Mouse (Mus musculus) mesoderm, embryonic 11.5 days (tissue): Measurements from ENCODE around the gene Cdsn.
"Not testable (repeated sequence)": the region's sequence is repeated elsewhere in the genome, so short reads cannot be mapped to it uniquely, and the experiment has no call there.

ENCODE experiments used
- DNase-seq: peaks from one replicate; pipeline ENCODE4 v3.0.0-alpha.2; 2012; ENCODE audit warnings: low read depth, low spot score

Gene Cdsn

GRCm38 (mm10) chr17:35551881-35552414, at the start of gene Cdsn:
Gene Cdsn (plus strand): TSS chr17:35552128.
- DNase-seq: no peak

DNA sequence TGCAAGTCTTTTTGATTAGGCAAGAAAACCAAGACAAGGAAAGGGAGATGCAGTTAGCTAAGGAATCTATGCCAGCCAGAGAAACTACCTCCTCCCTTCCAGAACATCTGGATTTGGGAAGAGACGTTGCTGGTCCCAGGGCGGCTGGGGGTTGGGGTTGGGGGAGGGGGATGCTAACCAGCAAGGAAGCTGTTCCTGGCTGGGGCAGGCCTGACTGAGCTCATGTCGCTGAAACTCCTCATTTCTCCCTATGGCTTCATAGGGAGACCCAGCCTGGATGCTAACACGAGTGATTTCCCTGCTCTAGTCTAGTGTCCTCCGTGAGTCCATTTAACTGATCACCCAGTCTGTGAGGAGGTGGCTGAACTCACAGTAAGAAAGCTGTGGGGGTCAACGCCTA, 49.7 kb upstream of the Cdsn start:
- DNase-seq: no peak

- no peak for DNase-seq
These were observed 49.2 kb upstream of the Cdsn start for GRCm38 (mm10) chr17:35502762-35503161.

GRCm38 (mm10) chr17:35503849-35504248, 48.1 kb upstream of the Cdsn start:
- no peak for DNase-seq

DNA sequence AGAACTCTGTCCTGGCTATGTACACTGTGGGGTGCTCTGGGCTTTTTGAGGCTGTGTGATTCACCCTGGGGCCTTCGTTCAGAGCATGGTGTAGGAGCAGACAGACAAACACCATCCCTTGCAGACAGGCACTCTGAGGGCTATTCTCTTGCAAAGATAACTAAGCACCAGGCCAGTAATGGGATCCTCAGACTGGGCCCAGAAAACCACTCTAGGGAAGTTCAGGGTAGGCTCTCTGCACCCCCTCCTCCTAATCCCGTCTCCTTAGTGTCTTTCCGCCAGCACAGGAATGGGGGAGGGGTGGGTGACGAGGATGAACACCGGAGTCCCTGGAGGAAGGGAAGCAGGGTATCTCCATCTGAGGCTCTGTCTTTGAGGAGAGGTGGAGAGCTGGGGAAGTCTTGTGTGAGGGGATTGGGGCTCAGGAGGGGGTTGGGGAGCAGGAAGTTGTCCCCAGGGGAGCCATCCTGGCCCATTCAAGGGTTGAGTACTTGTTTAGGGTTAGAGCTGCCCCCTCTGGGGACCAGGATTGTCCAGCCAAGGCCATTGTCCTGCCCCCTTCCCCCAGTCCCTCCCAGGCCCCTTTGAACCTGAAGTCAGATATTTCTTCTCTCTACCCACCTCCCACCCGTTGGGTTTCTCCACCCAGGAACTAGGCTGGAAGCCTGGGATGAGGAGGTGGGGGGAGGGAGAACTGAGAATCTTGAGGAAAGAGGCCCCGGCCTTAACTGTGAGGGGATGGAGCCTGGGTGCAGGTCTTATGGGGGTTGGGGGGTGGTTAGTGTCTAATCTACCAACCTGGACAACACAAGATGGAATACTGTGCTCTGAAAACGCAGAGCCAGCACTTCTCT, 47.1 kb upstream of the Cdsn start:
- DNase-seq: no peak

DNA sequence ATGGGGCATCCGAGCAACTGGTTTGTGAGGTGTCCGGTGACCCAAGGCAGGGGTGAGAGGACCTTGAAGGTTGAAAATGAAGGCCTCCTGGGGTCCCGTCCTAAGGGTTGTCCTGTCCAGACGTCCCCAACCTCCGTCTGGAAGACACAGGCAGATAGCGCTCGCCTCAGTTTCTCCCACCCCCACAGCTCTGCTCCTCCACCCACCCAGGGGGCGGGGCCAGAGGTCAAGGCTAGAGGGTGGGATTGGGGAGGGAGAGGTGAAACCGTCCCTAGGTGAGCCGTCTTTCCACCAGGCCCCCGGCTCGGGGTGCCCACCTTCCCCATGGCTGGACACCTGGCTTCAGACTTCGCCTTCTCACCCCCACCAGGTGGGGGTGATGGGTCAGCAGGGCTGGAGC, 46.2 kb upstream of the Cdsn start, which contains the start of gene Pou5f1:
Pou5f1 (plus strand) TSS at position 243 of the 400 bp plus-strand sequence.
- DNase-seq: no peak

GRCm38 (mm10) chr17:35506881-35507280, 45.0 kb upstream of the Cdsn start:
- DNase-seq: no peak

GRCm38 (mm10) chr17:35507556-35508260, 44.2 kb upstream of the Cdsn start:
- no peak for DNase-seq

DNA sequence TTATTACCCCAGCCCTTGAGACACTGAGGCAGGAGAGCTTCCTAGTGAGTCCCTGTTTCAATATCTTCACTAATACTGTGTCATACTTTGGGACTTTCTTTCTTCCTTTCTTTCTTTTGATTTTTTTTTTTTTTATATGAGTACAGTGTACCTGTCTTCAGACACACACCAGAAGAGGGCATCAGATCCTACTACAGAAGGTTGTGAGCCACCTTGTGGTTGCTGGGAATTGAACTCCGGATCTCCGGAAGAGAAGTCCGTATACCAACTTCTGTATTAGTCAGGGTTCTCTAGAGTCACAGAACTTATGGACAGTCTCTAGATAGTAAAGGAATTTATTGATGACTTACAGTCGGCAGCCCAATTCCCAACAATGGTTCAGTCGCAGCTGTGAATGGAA, 43.6 kb upstream of the Cdsn start:
- not testable (repeated sequence) for DNase-seq

GRCm38 (mm10) chr17:35509284-35509683, 42.6 kb upstream of the Cdsn start:
- no peak for DNase-seq

GRCm38 (mm10) chr17:35512916-35513626, 38.9 kb upstream of the Cdsn start:
- DNase-seq: no peak

- peak; percentile 76 for DNase-seq
These were observed 38.0 kb upstream of the Cdsn start for GRCm38 (mm10) chr17:35513886-35514285.

DNA sequence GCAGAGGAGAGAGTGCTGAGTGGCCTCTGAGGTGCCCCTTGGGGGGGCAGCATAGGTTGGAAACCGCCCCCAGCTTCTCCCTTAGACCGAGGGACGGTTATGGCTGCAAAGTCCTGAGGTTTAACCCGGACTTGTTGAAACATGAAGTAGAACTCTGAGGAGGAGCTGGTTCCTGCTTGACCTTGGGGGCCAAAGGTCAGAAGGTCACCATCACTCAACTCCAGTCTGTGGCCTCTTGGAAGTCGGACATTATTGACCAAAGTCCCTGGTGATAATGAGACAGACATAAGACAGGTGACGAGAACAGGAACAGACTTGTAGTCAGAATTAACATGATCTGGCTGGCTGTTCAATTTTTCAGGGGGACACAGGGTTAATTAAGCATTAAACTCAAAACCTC, 37.2 kb upstream of the Cdsn start:
- peak; percentile 39 for DNase-seq

GRCm38 (mm10) chr17:35515911-35516640, 35.9 kb upstream of the Cdsn start:
- peak; percentile 34 for DNase-seq

DNA sequence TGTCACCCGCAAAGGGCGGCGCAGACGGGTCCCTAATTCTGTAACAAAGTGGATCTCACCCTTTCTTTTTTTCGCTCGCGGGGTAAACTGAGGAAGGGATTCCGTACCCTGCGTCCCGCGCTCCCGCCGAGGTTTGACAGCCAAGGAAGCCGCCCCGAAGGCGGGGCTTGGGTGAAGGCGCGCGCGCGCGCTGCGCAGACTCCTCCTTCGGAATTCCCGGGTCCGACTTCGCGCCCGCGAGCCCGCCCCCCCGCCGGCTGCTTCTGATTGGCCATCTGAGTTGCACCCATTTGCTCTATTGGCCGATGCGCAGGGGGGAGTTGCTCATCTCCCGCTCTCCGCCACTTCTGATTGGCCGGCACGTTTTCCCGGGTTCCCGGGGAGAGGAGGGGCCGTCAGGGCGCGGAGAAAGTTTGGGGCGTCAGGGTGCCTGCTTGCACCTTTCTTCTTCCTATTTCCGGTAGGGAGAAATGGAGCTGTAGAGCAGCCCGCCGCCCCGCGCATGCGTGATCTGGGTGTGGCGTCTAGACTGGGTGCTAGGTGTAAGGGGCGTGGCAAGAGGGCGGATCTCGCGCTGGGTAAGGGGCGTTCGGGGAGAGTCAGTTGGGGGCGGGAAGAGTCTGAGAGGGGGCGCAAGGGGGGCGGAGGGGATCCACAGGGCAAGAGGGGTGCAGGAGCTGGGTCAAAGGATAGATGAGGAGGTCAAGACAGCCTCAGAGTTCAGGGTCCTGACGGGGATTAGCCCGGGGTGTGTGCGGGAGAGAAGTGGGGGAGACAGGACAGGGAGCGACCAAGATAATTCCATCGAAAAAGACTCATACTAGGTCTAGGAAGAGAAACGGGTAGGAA, 35.1 kb upstream of the Cdsn start, which contains the start of the genes Tcf19 and Cchcr1:
Tcf19 (minus strand) TSS at position 173 of the 849 bp plus-strand sequence.
Cchcr1 (plus strand) TSS at position 449 of the 849 bp plus-strand sequence.
- DNase-seq: peak; percentile 98

DNA sequence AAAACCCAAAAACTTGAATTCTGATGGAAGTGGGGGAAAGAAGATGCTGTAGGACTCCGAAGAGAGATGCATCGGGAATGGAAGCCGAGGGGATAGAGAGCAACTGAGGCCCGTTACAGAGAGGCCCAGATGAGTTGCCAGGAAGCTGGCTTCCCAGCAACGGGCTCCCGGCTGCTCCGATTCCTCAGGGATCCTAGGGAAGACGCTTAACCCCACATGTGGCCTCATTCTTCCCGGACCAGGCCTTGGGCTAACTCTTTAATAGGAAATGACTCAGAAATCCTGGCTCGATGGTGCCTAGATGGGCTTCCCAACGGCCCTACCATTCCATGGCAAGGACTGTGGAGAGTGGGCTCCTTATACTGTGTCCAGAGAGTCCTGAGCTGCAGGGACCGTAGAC, 34.4 kb upstream of the Cdsn start:
- no peak for DNase-seq

- DNase-seq: no peak
These were observed 27.6 kb upstream of the Cdsn start for GRCm38 (mm10) chr17:35524354-35524753.

DNA sequence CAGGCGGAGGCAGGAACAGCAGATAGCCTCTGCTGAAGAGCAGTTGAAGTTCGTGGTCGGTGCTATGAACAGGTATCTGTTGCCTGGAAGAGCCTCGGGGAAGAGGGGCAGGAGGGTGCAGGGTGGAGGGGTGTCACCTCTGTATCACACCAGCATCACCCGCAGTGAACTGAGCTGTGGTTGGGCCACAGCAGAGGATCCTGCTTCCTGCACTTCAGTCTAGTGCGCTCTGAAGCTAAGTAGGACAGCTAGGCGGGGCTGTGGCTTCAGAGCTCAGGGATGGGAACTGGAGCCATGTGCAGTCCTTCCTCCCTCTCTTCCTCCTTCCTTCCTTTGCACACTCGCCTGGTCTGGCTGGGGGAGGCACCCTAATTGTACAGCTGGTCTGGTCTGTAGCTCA, 25.3 kb upstream of the Cdsn start:
- no peak for DNase-seq

DNA sequence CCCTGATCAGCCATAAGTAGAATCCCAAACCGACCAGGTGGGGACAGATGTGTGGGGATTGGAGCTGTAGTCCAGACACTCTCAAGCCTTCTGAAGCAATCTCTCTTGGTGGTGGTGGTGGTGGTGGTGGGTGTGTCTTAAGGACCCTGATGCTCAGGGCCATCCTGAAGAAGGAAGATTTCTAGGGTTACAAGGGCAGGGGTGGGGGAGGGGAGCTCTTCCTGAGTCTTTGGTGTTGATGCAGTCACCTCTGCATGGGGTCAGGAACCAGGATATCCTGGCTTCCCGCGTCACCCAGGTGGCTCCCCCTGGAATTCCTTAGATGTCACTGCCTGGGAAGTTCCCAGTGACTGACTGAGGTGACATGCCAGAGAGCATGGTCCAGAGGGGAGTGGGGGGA, 19.6 kb upstream of the Cdsn start:
- no peak for DNase-seq

DNA sequence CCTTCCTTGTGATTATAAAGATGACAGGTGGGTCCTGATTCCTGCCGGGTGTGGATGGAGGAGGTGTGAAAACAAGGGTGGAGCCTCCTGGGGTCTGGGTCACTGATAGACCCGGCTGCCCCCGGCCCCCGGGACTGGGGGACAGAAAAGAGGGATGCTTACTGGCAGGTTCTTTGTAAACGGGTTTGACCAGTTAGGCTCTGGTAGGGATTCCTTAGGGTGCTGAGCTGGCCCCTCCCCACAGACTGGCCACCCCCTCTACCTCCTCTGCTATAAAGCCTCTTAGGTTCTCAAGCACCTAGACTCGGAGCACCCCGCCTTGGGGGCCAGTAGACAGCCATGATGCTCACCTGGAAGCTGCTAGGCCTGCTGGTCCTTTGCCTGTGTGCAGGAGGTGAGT, 19.0 kb upstream of the Cdsn start, which contains the start of gene Psors1c2:
Psors1c2 (plus strand) TSS at position 301 of the 400 bp plus-strand sequence.
- DNase-seq: no peak
